Mouse (Mus musculus) myocyte (in vitro differentiated cells): ENCODE results near the gene Pard3b. TPM values are rescaled to one million over a fixed set of nuclear protein-coding genes. Genes with fewer than 3 reads are reported as not detected.

Experiments
- H3K27me3 ChIP-seq: one replicate; pipeline ENCODE4 v1.6.1; 2011; ENCODE audit not compliant: control insufficient read depth, insufficient read depth, insufficient read length
- H3K36me3 ChIP-seq: one replicate; pipeline ENCODE4 v1.6.1; 2011; ENCODE audit not compliant: control insufficient read depth, insufficient read depth
- H3K4me2 ChIP-seq: one replicate; pipeline ENCODE4 v1.6.1; 2011; ENCODE audit warnings: low read depth, control low read depth
- H3K4me3 ChIP-seq: one replicate; pipeline ENCODE4 v1.5.1; 2011; ENCODE audit warnings: mild to moderate bottlenecking, control low read depth, moderate library complexity
- H3K79me2 ChIP-seq: one replicate; pipeline ENCODE4 v1.6.1; 2011; ENCODE audit not compliant: control insufficient read depth, insufficient read depth
- H3ac ChIP-seq: one replicate; pipeline ENCODE4 v1.6.1; 2011; ENCODE audit not compliant: control insufficient read depth, insufficient read length
- CEBPB ChIP-seq: IDR thresholded peaks from 2 replicates; pipeline ENCODE4 v1.6.1; 2011; ENCODE audit warnings: mild to moderate bottlenecking, moderate library complexity; ENCODE audit not compliant: poor library complexity, insufficient read depth, severe bottlenecking
- E2F4 ChIP-seq: IDR thresholded peaks from one replicate; pipeline ENCODE4 v1.6.1; 2011; ENCODE audit warnings: mild to moderate bottlenecking, control low read depth, moderate library complexity; ENCODE audit not compliant: insufficient read depth
- MAX ChIP-seq: IDR thresholded peaks from one replicate; pipeline ENCODE4 v1.6.1; 2011; ENCODE audit warnings: low read depth, mild to moderate bottlenecking, control low read depth
- MYOD1 ChIP-seq, 3 experiments: IDR thresholded peaks; one replicate each; pipeline ENCODE4 v1.6.1; 2011; ENCODE audit warnings: control low read depth in 2 of 3, low read depth in 2 of 3, mild to moderate bottlenecking in 2 of 3, moderate library complexity in 1 of 3; ENCODE audit not compliant: insufficient read length in 2 of 3, control insufficient read depth in 1 of 3
- MYOG ChIP-seq, 3 experiments: IDR thresholded peaks; one replicate each; pipeline ENCODE4 v1.6.1; 2011; ENCODE audit warnings: control low read depth in 2 of 3, low read depth in 2 of 3, mild to moderate bottlenecking in 2 of 3; ENCODE audit not compliant: insufficient read length in 2 of 3, control insufficient read depth in 1 of 3, insufficient read depth in 1 of 3
- POLR2A ChIP-seq: IDR thresholded peaks from one replicate; pipeline ENCODE4 v1.6.1; 2011; ENCODE audit warnings: low read depth, mild to moderate bottlenecking, control low read depth, moderate library complexity; ENCODE audit not compliant: insufficient read length
- POLR2AphosphoS2 ChIP-seq: IDR thresholded peaks from one replicate; pipeline ENCODE4 v1.6.1; 2011; ENCODE audit warnings: low read depth, control low read depth; ENCODE audit not compliant: insufficient read length
- REST ChIP-seq: IDR thresholded peaks from one replicate; pipeline ENCODE4 v1.6.1; 2011; ENCODE audit warnings: mild to moderate bottlenecking, control low read depth, moderate library complexity; ENCODE audit not compliant: insufficient read depth, insufficient read length
- SRF ChIP-seq: IDR thresholded peaks from one replicate; pipeline ENCODE4 v1.6.1; 2011; ENCODE audit warnings: low read depth; ENCODE audit not compliant: control insufficient read depth, insufficient read length
- TCF12 ChIP-seq: IDR thresholded peaks from one replicate; pipeline ENCODE4 v1.6.1; 2011; ENCODE audit warnings: mild to moderate bottlenecking, control low read depth; ENCODE audit not compliant: poor library complexity, insufficient read depth, severe bottlenecking
- TCF3 ChIP-seq: IDR thresholded peaks from one replicate; pipeline ENCODE4 v1.6.1; 2011; ENCODE audit warnings: low read depth, control low read depth; ENCODE audit not compliant: insufficient read length
- USF1 ChIP-seq: IDR thresholded peaks from one replicate; pipeline ENCODE4 v1.6.1; 2011; ENCODE audit warnings: low read depth, mild to moderate bottlenecking, control low read depth, moderate library complexity
- polyA plus RNA-seq: library from polyadenylated mRNA; unstranded; fragments of >200 nt; fragmentation: generic; extraction: Trizol; gene quantifications from one replicate; pipeline ENCODE4 v1.2.1, GENCODE M21; 2012; ENCODE audit warnings: missing spikeins

Gene Pard3b
- polyA plus RNA-seq, 1 experiment, result 0.17 TPM

DNA sequence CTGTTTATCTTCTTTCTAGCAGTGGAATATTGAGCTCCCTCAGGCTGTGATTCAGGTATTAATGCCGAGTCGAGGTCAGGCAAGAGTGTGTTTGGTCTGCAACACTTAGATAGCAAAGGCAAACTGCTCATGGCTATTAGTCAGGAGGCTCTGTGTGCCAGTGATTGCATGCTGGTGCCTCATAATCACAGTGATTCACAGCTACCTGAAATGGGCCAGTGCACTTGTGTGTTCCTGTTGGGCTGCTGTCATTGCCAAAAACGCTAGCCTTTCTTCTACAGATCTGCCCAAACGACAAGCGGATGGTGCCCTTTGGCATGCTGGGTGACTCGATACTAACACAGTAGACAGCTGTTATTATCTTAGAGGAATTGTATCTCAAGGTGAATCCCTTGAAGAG lies 416.7 kb downstream of the Pard3b start:
- H3K36me3 ChIP-seq, result no peaks in the 10 kb centered on the region
- no peaks in the 10 kb centered on the region for H3K79me2 ChIP-seq
- no peak for TF ChIP-seq REST
- TF ChIP-seq POLR2AphosphoS2, result no peak
- no peak for TF ChIP-seq CEBPB
- no peak for TF ChIP-seq MAX
- no peak overlapping the region for H3ac ChIP-seq
- no peak overlapping the region for H3K4me2 ChIP-seq
- H3K27me3 ChIP-seq, result no peaks in the 10 kb centered on the region
- no peak overlapping the region for H3K4me3 ChIP-seq

DNA sequence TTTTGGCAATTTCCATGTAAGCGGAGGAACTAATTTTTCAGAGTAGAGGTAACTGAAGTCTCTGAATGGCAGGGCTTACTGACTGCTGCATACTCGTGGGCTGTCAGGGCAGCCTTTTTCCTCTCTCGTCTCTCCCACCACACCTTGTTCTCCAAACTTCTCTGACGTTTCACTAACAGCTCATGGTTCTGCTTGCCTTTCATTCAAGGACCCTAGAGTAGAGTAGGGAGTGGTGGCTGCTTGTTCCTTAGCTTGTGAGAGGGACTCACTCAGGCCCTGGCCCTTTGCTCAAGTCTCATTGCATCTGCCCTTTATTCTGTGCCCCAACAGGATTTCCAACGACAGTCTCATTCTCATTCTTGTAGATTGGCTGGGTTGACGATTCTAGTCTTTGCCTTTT lies 432.0 kb downstream of the Pard3b start:
- H3K36me3 ChIP-seq, result no peaks in the 10 kb centered on the region
- no peaks in the 10 kb centered on the region for H3K79me2 ChIP-seq
- H3ac ChIP-seq, result no peak overlapping the region
- no peak overlapping the region for H3K4me2 ChIP-seq
- H3K4me3 ChIP-seq, result no peak overlapping the region
- no peak for TF ChIP-seq CEBPB
- H3K27me3 ChIP-seq, result no peaks in the 10 kb centered on the region

- no peak overlapping the region for H3K4me2 ChIP-seq
- no peaks in the 10 kb centered on the region for H3K27me3 ChIP-seq
- no peaks in the 10 kb centered on the region for H3K79me2 ChIP-seq
- H3K36me3 ChIP-seq, result no peaks in the 10 kb centered on the region
- H3ac ChIP-seq, result no peak overlapping the region
- no peak overlapping the region for H3K4me3 ChIP-seq
- TF ChIP-seq TCF3, result no peak
- no peak for TF ChIP-seq POLR2AphosphoS2
- TF ChIP-seq MYOG (IDR thresholded peaks at IDR 0.05; ENCODE audit: control insufficient read depth in 1 of 3, insufficient read depth in 1 of 3, insufficient read length in 2 of 3, low read depth in 2 of 3), result no peak
- no peak for TF ChIP-seq E2F4
- no peak for TF ChIP-seq CEBPB
- no peak for TF ChIP-seq POLR2A
- TF ChIP-seq MYOD1 (IDR thresholded peaks at IDR 0.05; ENCODE audit: control insufficient read depth in 1 of 3, insufficient read length in 2 of 3, low read depth in 2 of 3), result no peak
- no peak for TF ChIP-seq REST
- TF ChIP-seq MAX, result no peak
- no peak for TF ChIP-seq SRF
- no peak for TF ChIP-seq TCF12
- TF ChIP-seq USF1, result no peak
Observed at GRCm38 (mm10) chr1:62071139-62071538, 432.5 kb downstream of the Pard3b start.

- no peaks in the 10 kb centered on the region for H3K27me3 ChIP-seq
- no peaks in the 10 kb centered on the region for H3K79me2 ChIP-seq
- no peak for TF ChIP-seq REST
- no peak for TF ChIP-seq E2F4
- TF ChIP-seq POLR2AphosphoS2, result no peak
- TF ChIP-seq MAX, result no peak
- TF ChIP-seq TCF3, result no peak
- TF ChIP-seq SRF, result no peak
- no peak for TF ChIP-seq POLR2A
- no peak for TF ChIP-seq CEBPB
- no peak for TF ChIP-seq MYOD1 (IDR thresholded peaks at IDR 0.05; ENCODE audit: control insufficient read depth in 1 of 3, insufficient read length in 2 of 3, low read depth in 2 of 3)
- TF ChIP-seq TCF12, result no peak
- TF ChIP-seq MYOG (IDR thresholded peaks at IDR 0.05; ENCODE audit: control insufficient read depth in 1 of 3, insufficient read depth in 1 of 3, insufficient read length in 2 of 3, low read depth in 2 of 3), result no peak
- no peak for TF ChIP-seq USF1
- no peak overlapping the region for H3K4me3 ChIP-seq
- H3K4me2 ChIP-seq, result no peak overlapping the region
- no peaks in the 10 kb centered on the region for H3K36me3 ChIP-seq
- H3ac ChIP-seq, result no peak overlapping the region
Observed at GRCm38 (mm10) chr1:62076171-62076570, 437.5 kb downstream of the Pard3b start.

GRCm38 (mm10) chr1:62081129-62081528 lies 442.5 kb downstream of the Pard3b start:
- Histone ChIP-seq H3K4me3 (no peak overlapping the region), H3K36me3 (no peaks in the 10 kb centered on the region), H3K4me2 (no peak overlapping the region), H3K27me3 (no peaks in the 10 kb centered on the region), H3ac (no peak overlapping the region), H3K79me2 (no peaks in the 10 kb centered on the region)
- TF ChIP-seq MAX (no peak), MYOD1 (IDR thresholded peaks at IDR 0.05; ENCODE audit: control insufficient read depth in 1 of 3, insufficient read length in 2 of 3, low read depth in 2 of 3) (no peak), E2F4 (no peak), POLR2AphosphoS2 (no peak), SRF (no peak), POLR2A (no peak), MYOG (IDR thresholded peaks at IDR 0.05; ENCODE audit: control insufficient read depth in 1 of 3, insufficient read depth in 1 of 3, insufficient read length in 2 of 3, low read depth in 2 of 3) (no peak), USF1 (no peak)
